Mouse (Mus musculus) E14TG2a.4 (cell line): ENCODE measurements around the gene Abcd1.

Source experiments
- H3K27me3 ChIP-seq: 2 replicates; pipeline ENCODE4 v1.6.1; 2014; ENCODE audit warnings: low read length, control low read depth; ENCODE audit not compliant: insufficient read depth
- H3K36me3 ChIP-seq: 2 replicates; pipeline ENCODE4 v1.6.1; 2014; ENCODE audit warnings: low read length, control low read depth; ENCODE audit not compliant: insufficient read depth
- H3K4me1 ChIP-seq: replicated peaks from 2 replicates; pipeline ENCODE4 v1.6.1; 2014; ENCODE audit warnings: low read depth, low read length, control low read depth
- H3K4me3 ChIP-seq: replicated peaks from 2 replicates; pipeline ENCODE4 v1.5.1; 2014; ENCODE audit warnings: mild to moderate bottlenecking, low read length
- H3K9me3 ChIP-seq: 2 replicates; pipeline ENCODE4 v1.6.1; 2014; ENCODE audit warnings: low read length, control low read depth
- CTCF ChIP-seq: conservative IDR thresholded peaks from 2 replicates; pipeline ENCODE4 v1.5.1; 2014; ENCODE audit warnings: low read length
- NANOG ChIP-seq: IDR thresholded peaks from 2 replicates; pipeline ENCODE4 v1.6.1; 2014; ENCODE audit warnings: borderline replicate concordance, low read length, mixed read lengths
- POU5F1 ChIP-seq: IDR thresholded peaks from 2 replicates; pipeline ENCODE4 v1.6.1; 2014; ENCODE audit warnings: low read length, borderline replicate concordance

Gene Abcd1

DNA sequence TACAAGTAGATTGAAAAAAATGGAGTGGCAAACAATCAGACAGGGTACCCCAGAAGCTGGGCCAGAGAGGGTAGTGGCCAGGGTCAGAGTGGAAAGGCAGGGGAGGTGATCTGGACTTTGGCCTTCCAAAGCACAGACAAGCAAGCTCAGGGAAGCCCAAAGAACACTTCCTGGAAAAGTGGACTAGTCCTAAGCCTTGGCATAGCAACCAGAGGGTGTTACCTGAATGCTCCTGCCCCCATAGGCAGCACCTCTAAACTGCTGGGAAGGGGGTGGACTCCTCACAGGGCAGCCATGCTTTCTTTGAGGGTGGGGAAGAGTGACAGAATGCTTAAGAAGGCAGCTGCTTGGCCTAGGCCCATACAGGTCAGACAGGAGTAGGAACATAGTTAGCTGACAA is 31.4 kb upstream of the Abcd1 start:
- peaks cover 91% of the 10 kb centered on the region for H3K4me1 ChIP-seq
- no peak for TF ChIP-seq NANOG
- no peak for TF ChIP-seq POU5F1
- no peak for TF ChIP-seq CTCF
- H3K27me3 ChIP-seq: no peaks in the 10 kb centered on the region
- no peak overlapping the region for H3K4me3 ChIP-seq
- peaks cover 98% of the 10 kb centered on the region for H3K36me3 ChIP-seq
- H3K9me3 ChIP-seq: no peaks in the 10 kb centered on the region

- H3K4me3 ChIP-seq: no peak overlapping the region
- H3K36me3 ChIP-seq: peaks cover 98% of the 10 kb centered on the region
- no peaks in the 10 kb centered on the region for H3K9me3 ChIP-seq
- H3K4me1 ChIP-seq: peaks cover 89% of the 10 kb centered on the region
- TF ChIP-seq CTCF (no peak), POU5F1 (no peak), NANOG (no peak)
- H3K27me3 ChIP-seq: no peaks in the 10 kb centered on the region
Observed at GRCm38 (mm10) chrX:73685629-73686028, 30.8 kb upstream of the Abcd1 start.

DNA sequence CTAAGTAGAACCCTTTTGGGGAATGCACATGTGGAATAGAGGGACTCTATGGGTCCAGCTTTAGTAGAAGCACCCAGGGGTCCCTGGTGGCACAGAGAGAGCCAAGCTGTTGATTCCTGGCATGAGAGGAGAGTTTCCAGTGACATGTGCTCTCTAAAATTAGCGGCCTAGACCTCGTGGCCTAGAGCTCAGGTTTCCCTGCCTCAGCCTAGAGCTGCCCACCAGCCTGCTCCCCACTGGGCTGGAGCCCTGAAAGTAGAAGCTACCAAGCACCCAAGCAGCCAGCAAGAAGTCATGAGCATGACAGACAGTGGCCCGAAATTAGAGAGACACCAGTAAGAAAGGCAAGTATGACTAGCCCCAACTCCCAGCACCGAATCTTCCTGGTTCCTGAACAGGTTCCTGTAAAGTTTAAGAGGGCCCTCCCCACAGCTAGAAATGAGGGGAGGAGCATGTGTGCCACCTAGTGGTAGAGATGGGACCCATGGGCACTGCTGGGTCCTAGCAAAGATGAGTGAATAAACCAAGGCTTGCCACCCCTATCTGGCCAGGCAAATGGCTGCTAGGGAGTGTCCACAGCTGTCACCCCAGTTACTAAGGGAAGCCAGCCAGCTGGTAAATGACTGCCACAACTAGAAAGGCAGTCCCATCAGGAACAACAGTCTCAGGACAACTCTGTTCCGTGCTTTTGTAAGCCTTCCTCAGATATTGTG is 25.3 kb upstream of the Abcd1 start:
- peaks cover 52% of the 10 kb centered on the region for H3K4me1 ChIP-seq
- H3K9me3 ChIP-seq: no peaks in the 10 kb centered on the region

GRCm38 (mm10) chrX:73700472-73700871 is 15.9 kb upstream of the Abcd1 start:
- Histone ChIP-seq H3K4me1 (no peaks in the 10 kb centered on the region), H3K9me3 (no peaks in the 10 kb centered on the region), H3K4me3 (no peak overlapping the region), H3K36me3 (peaks cover 65% of the 10 kb centered on the region), H3K27me3 (no peaks in the 10 kb centered on the region)
- TF ChIP-seq CTCF (no peak), NANOG (no peak), POU5F1 (no peak)

More for the DNA sequence above, 25.3 kb upstream of the Abcd1 start:
- H3K27me3 ChIP-seq: no peaks in the 10 kb centered on the region
- H3K4me3 ChIP-seq: no peak overlapping the region
- H3K36me3 ChIP-seq: peaks cover 97% of the 10 kb centered on the region
- TF ChIP-seq CTCF: peak; percentile 49
- no peak for TF ChIP-seq POU5F1

- Histone ChIP-seq H3K27me3 (no peaks in the 10 kb centered on the region), H3K4me1 (peaks cover 43% of the 10 kb centered on the region), H3K4me3 (peak overlapping the region; percentile 86), H3K36me3 (peaks cover 42% of the 10 kb centered on the region), H3K9me3 (no peaks in the 10 kb centered on the region)
- TF ChIP-seq CTCF (no peak), NANOG (no peak), POU5F1 (no peak)
Observed at GRCm38 (mm10) chrX:73715476-73716108, 805 bp upstream of the Abcd1 start.

DNA sequence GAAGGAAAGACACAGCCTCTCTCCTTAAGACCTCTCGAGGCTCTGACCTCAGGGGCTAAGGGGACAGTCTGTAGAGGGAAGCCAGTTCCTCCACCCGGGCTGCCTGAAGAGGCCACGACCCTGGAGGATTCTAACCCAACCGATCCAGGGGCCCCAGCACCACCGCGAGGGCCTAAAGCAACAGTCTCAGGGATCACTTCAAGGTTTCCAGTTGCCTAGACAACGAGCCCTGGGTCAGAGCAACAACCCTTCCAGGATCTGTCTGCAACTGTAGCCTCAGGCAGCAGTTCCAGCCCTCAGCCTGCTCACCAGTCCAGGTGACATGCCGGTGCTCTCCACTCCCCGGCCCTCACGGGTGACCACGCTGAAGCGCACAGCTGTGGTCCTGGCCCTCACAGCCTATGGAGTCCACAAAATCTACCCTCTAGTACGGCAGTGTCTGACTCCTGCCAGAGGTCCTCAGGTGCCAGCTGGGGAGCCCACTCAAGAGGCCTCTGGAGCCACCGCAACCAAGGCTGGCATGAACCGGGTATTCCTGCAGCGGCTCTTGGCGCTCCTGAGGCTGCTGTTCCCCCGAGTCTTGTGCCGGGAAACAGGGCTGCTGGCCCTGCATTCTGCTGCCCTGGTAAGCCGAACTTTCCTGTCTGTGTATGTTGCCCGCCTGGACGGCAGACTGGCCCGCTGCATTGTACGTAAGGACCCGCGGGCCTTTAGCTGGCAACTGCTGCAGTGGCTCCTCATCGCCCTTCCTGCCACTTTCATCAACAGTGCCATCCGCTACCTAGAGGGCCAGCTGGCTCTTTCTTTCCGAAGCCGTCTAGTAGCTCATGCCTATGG is 530 bp downstream of the Abcd1 start:
- peaks cover 43% of the 10 kb centered on the region for H3K4me1 ChIP-seq
- TF ChIP-seq NANOG (no peak), CTCF (no peak), POU5F1 (no peak)
- no peaks in the 10 kb centered on the region for H3K9me3 ChIP-seq
- peak overlapping the region; percentile 69 for H3K4me3 ChIP-seq
- no peaks in the 10 kb centered on the region for H3K27me3 ChIP-seq
- H3K36me3 ChIP-seq: peaks cover 29% of the 10 kb centered on the region

- Histone ChIP-seq H3K27me3 (no peaks in the 10 kb centered on the region), H3K36me3 (peaks cover 22% of the 10 kb centered on the region), H3K4me3 (peak overlapping the region; percentile 69), H3K9me3 (no peaks in the 10 kb centered on the region), H3K4me1 (peaks cover 43% of the 10 kb centered on the region)
- TF ChIP-seq NANOG (no peak), POU5F1 (no peak), CTCF (no peak)
Observed at GRCm38 (mm10) chrX:73717667-73718066, 1.3 kb downstream of the Abcd1 start.

GRCm38 (mm10) chrX:73718271-73718670 is 1.9 kb downstream of the Abcd1 start:
- TF ChIP-seq NANOG: no peak
- TF ChIP-seq POU5F1: no peak
- no peak for TF ChIP-seq CTCF
- peaks cover 18% of the 10 kb centered on the region for H3K36me3 ChIP-seq
- no peaks in the 10 kb centered on the region for H3K27me3 ChIP-seq
- no peaks in the 10 kb centered on the region for H3K9me3 ChIP-seq
- peaks cover 43% of the 10 kb centered on the region for H3K4me1 ChIP-seq
- no peak overlapping the region for H3K4me3 ChIP-seq
